Mouse (Mus musculus): ENCODE data around the gene Efcab11. TPM values are rescaled to one million over a fixed set of nuclear protein-coding genes. Genes with fewer than 3 reads are reported as not detected.

Efcab11 gene
- 2.7 and 4.0 TPM in 2 replicates for polyA plus RNA-seq (2012)

DNA sequence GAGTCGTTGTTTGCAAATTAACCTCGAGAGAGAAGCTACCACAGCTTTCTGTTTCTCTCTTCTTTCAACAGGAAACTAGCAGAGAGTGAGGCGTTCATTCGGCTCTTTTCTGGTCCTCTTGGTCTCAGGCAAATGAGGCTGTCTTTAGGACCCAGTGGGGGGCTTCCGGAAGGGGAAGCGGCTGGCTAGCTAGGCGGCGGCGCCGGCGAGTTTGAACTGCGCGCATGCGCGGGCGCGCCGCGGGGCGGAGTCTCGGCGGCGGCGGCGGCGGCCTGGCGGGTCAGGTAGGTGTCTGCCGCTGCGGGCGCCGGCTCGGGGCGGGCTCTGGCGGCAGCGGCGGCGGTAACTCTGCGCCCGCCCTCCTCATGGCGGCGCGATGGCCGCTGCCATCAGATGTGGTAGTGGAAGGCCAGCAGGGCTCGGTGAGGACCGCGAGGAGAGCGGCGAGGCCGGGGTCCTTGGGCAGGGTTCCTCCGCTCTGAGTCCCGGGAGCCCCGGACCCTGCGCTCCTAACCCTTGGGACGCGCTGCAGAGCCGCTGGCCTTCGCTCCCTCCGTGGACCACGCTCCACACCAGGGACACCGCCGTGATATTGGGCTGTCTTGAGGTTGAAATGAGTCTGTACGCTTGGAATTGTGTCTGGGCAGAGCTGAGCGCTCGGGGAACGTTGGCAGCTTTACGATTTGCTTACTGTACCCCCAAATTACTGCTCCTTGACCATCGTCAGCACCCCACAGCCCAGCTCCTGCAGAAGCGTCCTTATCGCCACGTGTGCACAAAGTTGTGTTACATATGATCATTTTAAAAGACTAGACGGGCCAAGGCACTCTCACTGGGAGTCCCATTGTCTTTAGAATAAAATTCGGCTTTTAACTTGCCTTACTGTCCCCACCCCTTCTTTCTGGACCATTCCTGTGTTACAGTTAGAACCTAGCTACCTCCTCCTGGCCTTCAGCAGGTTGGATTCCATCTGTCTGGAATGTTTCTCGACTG lies at the start of gene Efcab11, which contains the start of gene Tdp1:
Efcab11 (minus strand) TSS at position 171 of the 993 bp plus-strand sequence.
Tdp1 (plus strand) TSS at position 249 of the 993 bp plus-strand sequence.
- TF ChIP-seq GATA1 (IDR thresholded peaks at IDR 0.05; ENCODE audit: low read length): no peak

DNA sequence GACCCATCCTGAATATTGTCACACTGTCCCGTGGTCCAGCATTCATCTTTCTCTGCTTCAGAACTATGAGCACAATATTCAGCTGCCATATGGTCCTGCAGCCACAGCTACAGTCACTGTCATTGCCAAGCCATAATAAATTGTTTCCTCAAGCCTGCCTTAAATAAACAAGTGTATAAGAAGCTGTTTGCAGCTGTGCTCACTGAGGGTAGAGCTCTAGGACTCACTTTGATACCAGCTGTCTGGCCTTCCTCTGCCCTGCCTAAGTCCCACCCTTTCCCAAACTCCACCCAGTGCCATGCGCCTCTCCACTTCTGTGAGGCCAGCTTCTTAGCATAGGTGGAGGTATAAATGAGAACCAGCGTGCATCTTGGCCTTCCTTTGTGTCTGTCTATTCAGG lies 49.4 kb upstream of the Efcab11 start:
- no peak for TF ChIP-seq GATA1 (IDR thresholded peaks at IDR 0.05; ENCODE audit: low read length)

DNA sequence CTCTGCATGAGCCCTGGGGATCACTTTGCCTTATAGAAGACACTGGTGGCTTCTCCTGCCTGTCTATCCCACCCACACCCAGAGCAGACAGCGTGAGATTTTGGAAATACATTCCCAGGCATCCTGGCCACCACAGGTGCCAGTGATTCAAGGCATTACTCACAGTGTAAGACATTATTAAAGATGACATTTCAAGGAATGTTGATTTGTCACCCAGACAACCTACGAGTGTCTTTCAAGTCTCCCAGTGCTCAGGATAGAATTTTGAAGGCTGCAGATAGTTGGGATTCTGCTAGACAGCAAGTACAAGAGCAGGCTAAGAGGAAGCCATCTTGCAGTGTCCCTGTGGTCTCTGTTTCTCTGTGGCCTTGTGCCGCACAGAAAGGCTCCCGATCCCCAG lies 48.0 kb upstream of the Efcab11 start:
- TF ChIP-seq GATA1 (IDR thresholded peaks at IDR 0.05; ENCODE audit: low read length): no peak

DNA sequence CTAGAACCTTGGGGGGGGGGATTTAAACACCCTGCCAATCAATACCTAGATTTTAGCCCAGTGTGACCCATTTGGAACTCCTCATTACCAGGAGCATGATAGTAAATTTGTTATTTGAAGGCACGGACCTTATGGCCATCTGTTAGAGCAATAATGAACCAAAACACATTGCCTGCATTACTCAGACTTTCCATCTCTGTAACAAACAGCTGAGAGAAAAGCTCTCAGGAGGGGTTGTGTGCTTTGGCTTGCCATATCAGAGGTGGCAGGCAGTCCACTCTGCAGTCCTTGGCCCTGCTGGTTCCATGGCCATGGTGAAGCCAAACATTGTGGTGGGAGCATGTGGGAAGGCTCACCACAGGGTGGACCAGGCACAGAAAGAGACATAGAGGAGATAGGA lies 44.9 kb upstream of the Efcab11 start:
- TF ChIP-seq GATA1 (IDR thresholded peaks at IDR 0.05; ENCODE audit: low read length): no peak

DNA sequence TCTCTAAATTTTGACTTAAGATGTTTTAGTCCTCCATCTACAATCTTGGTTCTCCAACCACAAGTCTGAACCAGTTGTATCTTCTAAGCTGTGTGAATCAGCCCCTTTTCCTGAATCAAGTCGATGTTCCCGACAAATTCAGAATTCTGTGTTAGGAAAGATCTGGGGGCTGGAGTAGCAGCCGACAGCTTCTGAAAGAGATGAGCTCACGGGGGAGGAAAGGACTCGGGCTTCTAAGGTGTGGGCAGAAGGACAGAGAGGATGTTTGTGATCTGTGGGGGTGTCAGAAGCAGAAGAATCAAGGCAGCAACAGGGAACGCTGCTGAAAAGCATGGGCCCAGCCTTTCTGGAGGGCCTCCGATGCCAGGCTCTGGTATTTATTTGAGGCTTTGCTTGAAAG lies 44.1 kb upstream of the Efcab11 start:
- no peak for TF ChIP-seq GATA1 (IDR thresholded peaks at IDR 0.05; ENCODE audit: low read length)

DNA sequence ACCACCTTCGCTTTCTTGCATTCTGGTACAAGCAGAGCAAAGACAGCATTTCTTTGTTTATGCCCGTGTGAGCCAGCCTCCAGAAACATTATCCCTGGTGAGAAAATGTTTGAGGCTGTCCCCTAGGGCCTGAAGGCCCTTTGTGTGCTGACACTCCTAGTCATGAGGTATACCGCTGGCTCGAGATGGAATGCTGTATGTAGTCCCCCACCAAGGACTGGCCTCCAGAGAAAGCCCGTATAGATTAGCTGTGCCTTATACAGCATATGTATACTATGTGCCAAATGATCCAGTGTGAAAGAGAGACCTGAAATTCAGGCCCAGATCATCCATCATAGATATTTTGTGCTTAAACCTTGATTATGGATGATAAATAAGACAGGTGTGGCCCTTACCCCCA lies 39.5 kb upstream of the Efcab11 start:
- TF ChIP-seq GATA1 (IDR thresholded peaks at IDR 0.05; ENCODE audit: low read length): no peak

DNA sequence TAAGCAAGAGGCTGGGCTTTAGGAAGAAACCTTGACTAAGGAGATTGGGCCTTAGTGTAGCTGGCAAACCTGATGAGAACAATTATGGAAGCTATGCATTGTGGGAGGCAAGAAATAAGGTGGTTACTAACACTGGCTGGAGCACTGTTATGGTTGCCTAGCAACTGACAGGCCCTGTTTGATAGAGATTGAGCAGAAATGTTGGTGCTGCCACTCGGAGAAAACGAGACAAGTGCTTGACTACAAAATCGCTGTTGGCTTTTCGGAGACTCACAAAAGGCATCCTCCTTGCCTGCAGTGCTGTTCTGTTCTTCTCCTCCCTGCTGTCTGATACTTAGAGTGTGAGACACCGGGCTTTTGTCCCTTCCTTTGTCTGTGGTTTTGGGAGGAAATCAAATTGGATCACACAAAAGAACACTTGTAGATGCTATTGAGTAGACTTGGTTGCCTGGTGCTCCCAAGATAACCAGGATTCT lies 38.9 kb upstream of the Efcab11 start:
- TF ChIP-seq GATA1 (IDR thresholded peaks at IDR 0.05; ENCODE audit: low read length): no peak

DNA sequence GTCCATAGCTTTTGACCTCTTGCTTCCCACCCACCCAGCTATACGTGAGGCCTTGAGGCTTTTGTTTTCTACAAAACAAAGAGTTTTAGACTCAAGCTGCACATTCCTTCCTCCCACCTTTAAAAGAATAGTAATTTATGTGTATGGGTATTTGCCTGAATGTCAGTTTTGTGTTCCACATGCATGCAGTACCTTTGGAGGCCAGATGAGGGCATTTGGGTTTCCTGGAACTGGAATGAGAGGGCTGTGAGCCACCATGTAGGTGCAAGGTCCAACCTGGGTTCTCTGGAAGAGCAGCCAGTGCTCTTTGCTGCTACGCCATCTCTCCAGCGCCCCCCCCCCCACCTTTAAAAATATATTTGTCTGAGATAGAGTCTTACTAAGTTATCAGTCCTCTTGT lies 36.8 kb upstream of the Efcab11 start:
- TF ChIP-seq GATA1 (IDR thresholded peaks at IDR 0.05; ENCODE audit: low read length): no peak

DNA sequence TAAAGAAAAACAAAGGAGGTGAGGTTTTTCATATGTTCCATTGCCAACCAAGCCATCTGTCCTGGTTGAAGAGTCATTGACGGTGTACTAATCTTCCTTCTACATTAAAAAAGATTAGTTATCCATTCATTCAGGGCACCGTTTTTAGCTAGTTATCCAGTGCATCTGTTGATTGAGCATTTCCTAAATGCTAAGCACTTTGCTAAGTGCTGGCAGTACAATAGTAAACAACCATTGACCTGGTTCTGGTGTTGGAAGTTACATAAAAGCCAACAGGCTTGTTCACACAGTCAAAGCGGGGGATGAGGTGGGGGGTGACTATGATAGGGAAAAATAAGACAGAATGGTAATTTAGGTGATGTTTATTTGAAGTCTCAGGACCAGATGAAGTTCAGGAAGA lies 35.4 kb upstream of the Efcab11 start:
- TF ChIP-seq GATA1 (IDR thresholded peaks at IDR 0.05; ENCODE audit: low read length): no peak

DNA sequence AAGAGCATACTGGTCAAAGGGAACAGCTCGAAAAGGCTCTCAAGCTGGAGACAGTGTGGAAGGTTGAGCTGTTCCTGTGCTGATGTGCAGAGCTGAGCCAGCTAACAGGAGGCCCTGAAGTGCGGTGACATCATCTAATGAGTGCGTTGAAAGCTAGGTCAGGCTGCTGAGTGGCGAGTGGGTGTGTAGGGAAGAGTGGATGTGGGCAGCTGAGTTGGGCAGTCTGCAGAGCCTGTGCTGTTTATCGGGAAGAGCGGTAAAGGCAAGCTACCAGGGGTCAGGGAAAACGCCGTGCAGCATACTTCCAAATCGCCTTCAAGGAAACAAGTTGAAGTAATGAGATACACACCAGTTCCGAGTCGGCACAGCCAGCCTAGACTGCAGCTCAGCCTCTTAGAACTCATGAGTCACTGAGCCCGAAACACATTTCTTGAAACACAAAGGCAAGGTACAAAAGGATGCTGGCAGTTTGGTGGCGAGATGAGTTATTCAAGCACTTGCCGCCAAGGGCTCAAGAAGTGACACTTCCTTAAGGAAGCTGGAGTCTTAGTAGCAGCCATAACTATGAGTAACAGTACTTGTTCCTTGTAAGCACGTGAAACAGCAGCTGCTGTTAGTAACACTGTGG lies 33.7 kb upstream of the Efcab11 start:
- TF ChIP-seq GATA1 (IDR thresholded peaks at IDR 0.05; ENCODE audit: low read length): no peak

DNA sequence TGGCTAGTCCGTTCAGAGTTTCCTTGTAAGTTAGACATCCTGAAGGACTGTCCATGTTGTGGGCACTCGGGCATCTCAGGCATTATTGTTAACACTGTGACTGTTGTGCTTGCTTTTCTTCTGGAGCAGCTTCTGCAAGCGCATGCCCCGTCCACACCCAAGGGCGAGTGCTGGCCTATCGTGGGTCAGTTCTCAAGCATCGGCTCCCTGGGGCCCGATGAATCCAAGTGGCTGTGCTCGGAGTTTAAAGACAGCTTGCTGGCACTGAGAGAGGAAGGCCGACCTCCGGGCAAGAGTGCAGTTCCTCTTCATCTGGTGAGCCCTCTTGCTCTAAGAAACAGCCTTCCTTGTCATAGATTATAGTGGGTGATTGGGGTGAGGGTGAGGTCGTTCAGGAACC lies 27.2 kb upstream of the Efcab11 start:
- TF ChIP-seq GATA1 (IDR thresholded peaks at IDR 0.05; ENCODE audit: low read length): no peak

DNA sequence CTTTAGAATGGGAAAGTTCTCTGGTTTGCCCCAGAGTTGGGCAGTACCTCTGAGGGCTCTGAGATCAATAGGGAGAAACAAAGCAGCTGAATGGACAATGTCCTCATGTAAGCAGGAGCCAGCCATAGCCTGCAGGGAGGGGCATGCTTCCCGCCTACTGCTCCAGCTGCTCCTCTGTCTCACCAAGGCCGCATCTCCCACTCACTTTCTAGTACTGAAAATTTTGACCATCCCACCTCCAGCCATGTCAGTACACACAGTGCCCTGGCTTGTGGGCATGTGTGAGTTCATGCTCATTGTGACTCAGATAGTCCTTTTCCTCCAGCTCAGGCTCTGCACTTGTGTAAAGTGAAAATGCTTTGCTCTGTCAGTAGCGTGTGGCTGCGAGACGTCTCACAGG lies 20.3 kb upstream of the Efcab11 start:
- no peak for TF ChIP-seq GATA1 (IDR thresholded peaks at IDR 0.05; ENCODE audit: low read length)

DNA sequence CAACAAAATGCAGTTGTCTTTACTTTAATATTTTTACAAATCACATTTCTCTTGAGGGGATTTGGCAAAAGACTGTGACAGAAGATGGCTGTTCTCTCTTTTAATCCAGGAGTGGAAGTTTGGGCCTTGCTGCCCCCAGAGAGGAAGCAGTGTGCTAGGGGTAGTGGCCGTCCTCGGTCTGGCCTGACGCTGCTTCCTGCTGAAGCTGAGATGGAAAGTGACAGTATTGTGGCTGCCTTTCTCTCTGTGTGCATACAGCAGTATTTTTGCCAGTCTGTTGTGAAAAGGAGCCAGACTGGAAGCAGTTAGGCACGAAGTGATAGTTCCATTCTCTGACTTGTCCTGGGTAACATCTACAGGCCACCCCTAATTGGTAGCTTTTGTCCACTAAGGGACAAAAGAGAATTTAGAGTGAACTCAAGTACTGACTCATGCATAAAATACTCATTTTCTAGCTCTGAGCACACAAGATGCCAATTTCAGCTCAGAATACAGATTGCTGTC lies 18.7 kb upstream of the Efcab11 start:
- no peak for TF ChIP-seq GATA1 (IDR thresholded peaks at IDR 0.05; ENCODE audit: low read length)

DNA sequence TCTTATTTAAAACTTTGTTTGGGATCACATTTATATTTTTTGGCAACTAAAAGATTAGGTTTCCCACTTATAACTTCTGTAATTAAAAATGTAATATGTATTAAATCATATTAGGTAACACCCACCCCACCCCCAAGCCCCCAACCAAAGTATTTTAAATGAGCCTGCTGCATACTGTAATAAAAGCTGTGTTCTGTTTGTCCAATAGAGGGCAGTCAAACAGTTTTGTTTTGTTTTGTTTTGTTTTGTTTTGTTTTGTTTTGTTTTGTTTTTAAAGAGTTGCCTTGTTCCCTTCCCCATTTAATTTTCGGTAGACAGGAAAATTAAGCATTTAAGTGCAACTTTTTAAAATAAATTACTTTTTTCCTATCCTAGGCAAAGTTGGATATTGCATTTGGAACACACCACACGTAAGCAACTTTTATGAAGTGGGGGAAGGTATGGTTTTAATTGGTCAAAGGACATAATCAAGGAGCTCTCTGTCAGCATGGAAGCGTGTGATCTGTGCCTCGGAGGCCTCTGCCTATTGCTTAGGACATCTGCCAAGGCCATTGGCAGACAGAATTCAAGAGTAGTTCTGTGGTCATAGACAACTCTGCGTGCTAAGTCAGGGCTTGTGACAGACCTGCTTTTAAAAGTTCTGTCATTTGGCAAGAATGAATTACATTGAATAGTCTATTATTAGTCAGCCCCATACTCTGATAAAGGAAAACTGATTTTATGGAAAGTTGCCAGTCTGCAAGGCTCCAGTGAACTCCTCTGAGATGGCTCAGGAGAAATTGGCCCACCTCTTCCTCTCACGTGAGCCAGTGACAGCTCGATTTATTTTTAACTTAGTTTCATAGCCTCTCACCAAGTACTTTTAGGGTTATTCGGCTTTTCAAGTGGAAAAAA lies 18.0 kb upstream of the Efcab11 start:
- no peak for TF ChIP-seq GATA1 (IDR thresholded peaks at IDR 0.05; ENCODE audit: low read length)

DNA sequence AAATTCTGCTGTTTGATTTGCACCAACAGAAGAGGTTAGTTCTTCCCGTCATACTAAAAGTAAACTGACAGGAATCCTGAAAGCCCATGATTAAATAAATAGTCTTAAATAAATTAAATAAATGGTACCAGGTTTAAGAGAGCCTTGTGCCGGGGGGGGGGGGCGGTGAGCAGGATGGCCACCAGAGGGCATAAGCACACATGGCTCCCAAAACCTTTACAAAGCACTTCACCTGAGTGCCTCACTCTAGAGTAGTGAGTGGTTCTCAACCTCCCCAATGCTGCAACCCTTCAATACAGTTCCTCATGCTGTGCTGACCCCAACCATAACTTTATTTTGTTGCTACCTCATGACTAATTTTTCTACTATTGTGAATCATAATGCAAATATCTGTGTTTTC lies 15.8 kb upstream of the Efcab11 start:
- no peak for TF ChIP-seq GATA1 (IDR thresholded peaks at IDR 0.05; ENCODE audit: low read length)
